Mouse (Mus musculus) frontal cortex, adult (tissue): ENCODE data around the gene P3h1.
A peak's percentile ranks its signal among the peaks of the same experiment; 100 is the strongest.
"Not testable (repeated sequence)": the region's sequence is repeated elsewhere in the genome, so short reads cannot be mapped to it uniquely, and the experiment has no call there.

Source experiments
- ATAC-seq: cut with Nextera tagmentation; 2 replicates; pipeline ENCODE4 v1.9.2; 2017; ENCODE audit warnings: mild to moderate bottlenecking, moderate library complexity, mixed read lengths; ENCODE audit not compliant: low TSS enrichment

The P3h1 gene

GRCm38 (mm10) chr4:119275226-119275625, 42.5 kb downstream of the P3h1 start:
- ATAC-seq = no peak

- no peak for ATAC-seq
Observed at GRCm38 (mm10) chr4:119275726-119276125, 43.0 kb downstream of the P3h1 start.

- ATAC-seq = not testable (repeated sequence)
Observed at GRCm38 (mm10) chr4:119278784-119279183, 46.1 kb downstream of the P3h1 start.

GRCm38 (mm10) chr4:119284861-119285260, 52.1 kb downstream of the P3h1 start:
- no peak for ATAC-seq

- ATAC-seq = no peak
Observed at GRCm38 (mm10) chr4:119285336-119285735, 52.6 kb downstream of the P3h1 start.

- no peak for ATAC-seq
Observed at GRCm38 (mm10) chr4:119291921-119292320, 59.2 kb downstream of the P3h1 start.

GRCm38 (mm10) chr4:119292771-119293573, 60.3 kb downstream of the P3h1 start:
- peak; percentile 29; the same call in 1 of the 2 replicates for ATAC-seq

- ATAC-seq = no peak
Observed at GRCm38 (mm10) chr4:119293574-119294258, 61.0 kb downstream of the P3h1 start.

GRCm38 (mm10) chr4:119294415-119295133, 61.9 kb downstream of the P3h1 start, which contains the start of gene Ybx1:
Ybx1 (minus strand) TSS chr4:119294604.
- peak; percentile 99 for ATAC-seq

GRCm38 (mm10) chr4:119295134-119295453, 62.4 kb downstream of the P3h1 start:
- no peak for ATAC-seq

- ATAC-seq = no peak
Observed at GRCm38 (mm10) chr4:119297361-119297760, 64.6 kb downstream of the P3h1 start.
